Mouse (Mus musculus) kidney, postnatal 0 days (tissue): Measurements from ENCODE around the gene Plp2. TPM values are rescaled to one million over a fixed set of nuclear protein-coding genes. Genes with fewer than 3 reads are reported as not detected.

Experiments
- ATAC-seq: fragments of 200-750 bp; cut with Nextera tagmentation; replicated peaks from 2 replicates; pipeline ENCODE4 v1.8.0; 2017; ENCODE audit warnings: low read depth, moderate number of reproducible peaks, moderate TSS enrichment, moderate library complexity; ENCODE audit not compliant: low FRiP score
- DNase-seq: peaks from one replicate; pipeline ENCODE4 v3.0.0-alpha.2; 2016; ENCODE audit warnings: low spot score
- H3K27ac ChIP-seq: fragments of 300-500 bp; sonication (generic); 2 replicates; pipeline ENCODE4 v1.5.1; 2014; ENCODE audit warnings: mild to moderate bottlenecking
- H3K27me3 ChIP-seq: fragments of 300-500 bp; sonication (generic); 2 replicates; pipeline ENCODE4 v1.6.1; 2014; ENCODE audit warnings: low read length, mixed read lengths; ENCODE audit not compliant: insufficient read depth
- H3K36me3 ChIP-seq: fragments of 300-500 bp; sonication (generic); 2 replicates; pipeline ENCODE4 v1.6.1; 2014; ENCODE audit warnings: low read length, mixed read lengths; ENCODE audit not compliant: insufficient read depth
- H3K4me1 ChIP-seq: fragments of 300-500 bp; sonication (generic); replicated peaks from 2 replicates; pipeline ENCODE4 v1.6.1; 2014; ENCODE audit warnings: antibody characterized with exemption, low read length, mixed read lengths; ENCODE audit not compliant: insufficient read depth
- H3K4me2 ChIP-seq: fragments of 300-500 bp; sonication (generic); 2 replicates; pipeline ENCODE4 v1.6.1; 2014; ENCODE audit warnings: mild to moderate bottlenecking, low read length, moderate library complexity, mixed read lengths
- H3K4me3 ChIP-seq: fragments of 300-500 bp; sonication (generic); replicated peaks from 2 replicates; pipeline ENCODE4 v1.5.1; 2014; ENCODE audit warnings: low read depth, low read length
- H3K9ac ChIP-seq: fragments of 300-500 bp; sonication (generic); 2 replicates; pipeline ENCODE4 v1.6.1; 2014; ENCODE audit warnings: low read depth, low read length
- H3K9me3 ChIP-seq: fragments of 300-500 bp; sonication (generic); replicated peaks from 2 replicates; pipeline ENCODE4 v1.6.1; 2016; ENCODE audit warnings: low read length, inconsistent platforms, mixed read lengths
- CTCF ChIP-seq: IDR thresholded peaks from 2 replicates; pipeline ENCODE4 v1.5.1; 2016; ENCODE audit warnings: antibody characterized with exemption, low read depth, mild to moderate bottlenecking, moderate library complexity
- WGBS: fragments of 180-500 bp; shearing (Covaris S2); extraction: QIAGEN DNeasy Blood & Tissue Kit; methylation state at CpG from one replicate; pipeline ENCODE4 v1.1.7; 2014; 5-methylcytosine and 5-hydroxymethylcytosine counted together
- polyA plus RNA-seq: library from polyadenylated mRNA; unstranded; fragments of >200 nt; fragmentation: Nextera tagmentation; extraction: Ambion mirVana; gene quantifications from 2 replicates; pipeline ENCODE4 v1.2.1, GENCODE M21; 2015

Plp2 gene
- polyA plus RNA-seq, 1 experiment from 2014 or later, result 142 TPM

GRCm38 (mm10) chrX:7678986-7679385 lies 7.8 kb upstream of the Plp2 start:
- Histone ChIP-seq H3K36me3 (no peaks in the 10 kb centered on the region), H3K27me3 (no peaks in the 10 kb centered on the region), H3K27ac (no peak overlapping the region), H3K4me3 (no peak overlapping the region), H3K9ac (no peak overlapping the region), H3K4me2 (no peak overlapping the region), H3K4me1 (no peaks in the 10 kb centered on the region), H3K9me3 (no peaks in the 10 kb centered on the region)
- ATAC-seq (no peak), DNase-seq (no peak)
- WGBS, result 39% methylated on average over 3 of the region's 3 CpGs
- TF ChIP-seq CTCF, result peak; percentile 27; the same call in 1 of the 2 replicates

- Histone ChIP-seq H3K9me3 (no peaks in the 10 kb centered on the region), H3K9ac (peak overlapping the region; percentile 37; the same call in 1 of the 2 replicates), H3K36me3 (no peaks in the 10 kb centered on the region), H3K27me3 (no peaks in the 10 kb centered on the region), H3K4me2 (peak overlapping the region; percentile 49), H3K4me3 (peak overlapping the region; percentile 20), H3K27ac (peak overlapping the region; percentile 80), H3K4me1 (0 out of 2 replicates have a peak, but pooled peaks cover 4% of the 10 kb centered on the region)
- WGBS, result 47% methylated on average over 10 of the region's 10 CpGs
- no peak for DNase-seq
- no peak for TF ChIP-seq CTCF
- ATAC-seq, result peak; percentile 15; the same call in 1 of the 2 replicates
Observed at GRCm38 (mm10) chrX:7675001-7675380, 3.8 kb upstream of the Plp2 start.

GRCm38 (mm10) chrX:7674284-7675000 lies 3.3 kb upstream of the Plp2 start:
- Histone ChIP-seq H3K27me3 (no peaks in the 10 kb centered on the region), H3K27ac (peak overlapping the region; percentile 80), H3K9ac (peak overlapping the region; percentile 37; the same call in 1 of the 2 replicates), H3K36me3 (no peaks in the 10 kb centered on the region), H3K9me3 (no peaks in the 10 kb centered on the region), H3K4me2 (peak overlapping the region; percentile 49), H3K4me3 (peak overlapping the region; percentile 20), H3K4me1 (0 out of 2 replicates have a peak, but pooled peaks cover 4% of the 10 kb centered on the region)
- TF ChIP-seq CTCF, result 0 out of 2 replicates have a peak, but pooled peaks have one; percentile 6
- DNase-seq (peak; percentile 31), ATAC-seq (peak; percentile 74)
- 37% methylated on average over 28 of the region's 28 CpGs for WGBS

- 36% methylated on average over 12 of the region's 12 CpGs for WGBS
- H3K9ac ChIP-seq, result 0 out of 2 replicates have a peak overlapping the region, but pooled peaks have one; percentile 37
- H3K27me3 ChIP-seq, result no peaks in the 10 kb centered on the region
- DNase-seq, result peak; percentile 70
- ATAC-seq, result peak; percentile 9
- peak overlapping the region; percentile 49 for H3K4me2 ChIP-seq
- no peaks in the 10 kb centered on the region for H3K36me3 ChIP-seq
- H3K4me3 ChIP-seq, result 0 out of 2 replicates have a peak overlapping the region, but pooled peaks have one; percentile 2
- 0 out of 2 replicates have a peak, but pooled peaks cover 4% of the 10 kb centered on the region for H3K4me1 ChIP-seq
- no peaks in the 10 kb centered on the region for H3K9me3 ChIP-seq
- TF ChIP-seq CTCF, result 0 out of 2 replicates have a peak, but pooled peaks have one; percentile 14
- H3K27ac ChIP-seq, result peak overlapping the region; percentile 80
Observed at GRCm38 (mm10) chrX:7673578-7674281, 2.5 kb upstream of the Plp2 start.

DNA sequence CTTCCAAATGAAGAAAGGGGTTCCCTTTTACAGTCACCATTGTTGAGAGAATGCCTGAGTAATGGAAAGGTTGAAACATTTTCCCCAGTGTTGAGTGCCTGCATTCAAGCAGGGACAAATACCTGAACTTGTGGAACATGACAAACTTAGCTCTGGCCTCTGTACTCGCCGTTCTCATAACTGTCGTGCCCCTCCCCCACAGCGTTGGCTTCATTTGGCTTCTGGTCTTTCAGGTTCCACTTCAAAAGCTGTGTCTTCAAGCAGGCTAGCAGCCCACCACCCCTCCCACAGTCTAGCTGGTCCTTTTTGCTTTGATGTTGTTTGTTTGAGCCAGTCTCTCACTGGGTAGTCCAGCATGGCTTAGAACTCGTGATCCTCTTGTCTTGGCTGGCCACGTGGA lies 1.5 kb upstream of the Plp2 start:
- no peak for ATAC-seq
- Histone ChIP-seq H3K4me1 (0 out of 2 replicates have a peak, but pooled peaks cover 4% of the 10 kb centered on the region), H3K27me3 (no peaks in the 10 kb centered on the region), H3K27ac (no peak overlapping the region), H3K36me3 (no peaks in the 10 kb centered on the region), H3K4me3 (no peak overlapping the region), H3K9ac (no peak overlapping the region), H3K9me3 (no peaks in the 10 kb centered on the region), H3K4me2 (no peak overlapping the region)
- DNase-seq, result no peak
- TF ChIP-seq CTCF, result no peak
- 36% methylated on average over 6 of the region's 6 CpGs for WGBS

GRCm38 (mm10) chrX:7670390-7670881 lies 754 bp downstream of the Plp2 start:
- no peak for TF ChIP-seq CTCF
- 26% methylated on average over 10 of the region's 19 CpGs for WGBS
- DNase-seq (peak; percentile 50), ATAC-seq (peak; percentile 70)
- Histone ChIP-seq H3K27ac (peak overlapping the region; percentile 79), H3K9me3 (no peaks in the 10 kb centered on the region), H3K4me2 (peak overlapping the region; percentile 55), H3K4me1 (0 out of 2 replicates have a peak, but pooled peaks cover 4% of the 10 kb centered on the region), H3K9ac (peak overlapping the region; percentile 59), H3K36me3 (0 out of 2 replicates have a peak, but pooled peaks cover 3% of the 10 kb centered on the region), H3K27me3 (no peaks in the 10 kb centered on the region), H3K4me3 (peak overlapping the region; percentile 48)
